Mouse (Mus musculus) hindbrain, embryonic 16.5 days (tissue): ENCODE measurements around the gene Cnppd1. TPM values are rescaled to one million over a fixed set of nuclear protein-coding genes. Genes with fewer than 3 reads are reported as not detected.
A peak's percentile ranks its signal among the peaks of the same experiment; 100 is the strongest.

Source experiments
- ATAC-seq: fragments of 200-750 bp; cut with Nextera tagmentation; 2 replicates; pipeline ENCODE4 v1.8.0; 2017; ENCODE audit warnings: moderate TSS enrichment, moderate library complexity
- H3K27ac ChIP-seq: fragments of 300-500 bp; sonication (generic); 2 replicates; pipeline ENCODE4 v1.5.1; 2014; ENCODE audit warnings: low read depth, mild to moderate bottlenecking, control low read depth, low read length, moderate library complexity
- H3K27me3 ChIP-seq: fragments of 300-500 bp; sonication (generic); replicated peaks from 2 replicates; pipeline ENCODE4 v1.6.1; 2014; ENCODE audit warnings: low read length; ENCODE audit not compliant: control insufficient read depth, insufficient read depth
- H3K36me3 ChIP-seq: fragments of 300-500 bp; sonication (generic); 2 replicates; pipeline ENCODE4 v1.6.1; 2014; ENCODE audit warnings: mild to moderate bottlenecking, low read length, moderate library complexity, mixed read lengths; ENCODE audit not compliant: control insufficient read depth, insufficient read depth
- H3K4me1 ChIP-seq: fragments of 300-500 bp; sonication (generic); 2 replicates; pipeline ENCODE4 v1.6.1; 2014; ENCODE audit warnings: low read depth, low read length; ENCODE audit not compliant: control insufficient read depth, insufficient read depth
- H3K4me2 ChIP-seq: fragments of 300-500 bp; sonication (generic); 2 replicates; pipeline ENCODE4 v1.6.1; 2014; ENCODE audit warnings: mild to moderate bottlenecking, low read length, control low read depth, moderate library complexity
- H3K4me3 ChIP-seq: fragments of 300-500 bp; sonication (generic); 2 replicates; pipeline ENCODE4 v1.5.1; 2014; ENCODE audit warnings: mild to moderate bottlenecking, low read length, control low read depth, moderate library complexity
- H3K9ac ChIP-seq: fragments of 300-500 bp; sonication (generic); 2 replicates; pipeline ENCODE4 v1.6.1; 2014; ENCODE audit warnings: low read depth, mild to moderate bottlenecking, control low read depth, low read length, moderate library complexity
- H3K9me3 ChIP-seq: fragments of 300-500 bp; sonication (generic); 2 replicates; pipeline ENCODE4 v1.6.1; 2014; ENCODE audit warnings: mild to moderate bottlenecking, low read length, moderate library complexity; ENCODE audit not compliant: control insufficient read depth
- WGBS: fragments of 180-500 bp; shearing (Covaris S2); extraction: QIAGEN DNeasy Blood & Tissue Kit; methylation state at CpG from one replicate; pipeline ENCODE4 v1.1.7; 2014; 5-methylcytosine and 5-hydroxymethylcytosine counted together
- polyA plus RNA-seq: library from polyadenylated mRNA; unstranded; fragments of >200 nt; fragmentation: Nextera tagmentation; extraction: Ambion mirVana; gene quantifications from 2 replicates; pipeline ENCODE4 v1.2.1, GENCODE M21; 2015

The Cnppd1 gene
- polyA plus RNA-seq = 42.3 and 51.7 TPM in 2 replicates

DNA sequence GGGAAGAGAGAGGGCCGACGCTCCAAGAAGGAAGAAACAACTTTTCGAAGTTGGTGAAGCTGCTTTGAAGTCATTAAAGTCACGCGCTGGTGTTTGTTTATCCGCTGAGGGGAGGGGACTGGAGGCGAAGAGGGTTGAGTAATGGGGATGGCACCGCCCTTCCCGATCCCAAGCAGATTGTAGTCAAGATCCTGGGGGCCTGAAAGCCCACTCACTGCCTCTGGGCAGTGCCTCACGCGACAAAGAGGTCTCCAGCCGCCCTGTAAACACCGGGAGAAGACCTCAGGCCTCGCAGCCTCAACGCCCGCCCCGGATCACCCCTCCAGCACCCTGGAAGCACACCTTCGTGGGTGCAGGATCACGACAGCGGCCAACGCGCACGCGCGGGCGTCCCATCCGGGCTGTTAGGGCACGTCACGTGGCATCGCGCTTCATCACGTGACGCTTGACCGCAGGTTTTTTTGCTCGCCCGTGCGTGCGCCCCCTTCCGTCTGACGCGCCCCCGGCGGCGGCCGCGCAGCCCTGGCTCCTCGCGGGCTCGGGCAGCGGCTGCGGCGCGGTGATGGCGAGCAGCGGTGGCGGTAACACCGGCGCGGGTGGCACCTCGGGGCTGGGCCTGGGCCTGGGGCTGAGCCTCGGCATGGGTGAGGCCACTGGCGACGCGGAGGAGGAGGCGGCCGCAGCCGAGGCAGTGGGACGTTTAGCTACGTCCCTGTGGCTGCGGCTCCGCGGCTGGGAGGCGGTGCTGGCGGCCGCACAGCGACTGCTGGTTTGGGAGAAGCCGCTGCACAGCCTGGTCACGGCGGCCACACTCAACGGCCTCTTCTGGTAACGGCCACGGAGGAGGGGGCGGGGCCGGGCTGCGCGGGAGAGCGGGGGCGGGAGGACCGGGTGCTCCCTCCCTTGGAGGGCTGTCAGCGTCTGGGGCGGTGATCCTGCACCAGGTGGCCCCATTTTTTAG, at the start of gene Cnppd1, which contains the start of gene Retreg2:
Gene Cnppd1 (minus strand): TSS at position 411 of the 961 bp plus-strand sequence.
Gene Retreg2 (plus strand): TSS at position 478 of the 961 bp plus-strand sequence.
- Histone ChIP-seq H3K9ac (peak within 1 kb of the TSS; percentile 98), H3K36me3 (peaks cover 37% of the 10 kb centered on the region), H3K4me2 (peak within 1 kb of the TSS; percentile 92), H3K27me3 (no peaks in the 10 kb centered on the region), H3K27ac (peak within 1 kb of the TSS; percentile 99), H3K4me3 (peak within 1 kb of the TSS; percentile 95), H3K4me1 (peaks cover 26% of the 10 kb centered on the region), H3K9me3 (no peaks in the 10 kb centered on the region)
- ATAC-seq = peak; percentile 92
- under 1% methylated on average over 87 of the region's 91 CpGs for WGBS

GRCm38 (mm10) chr1:75191622-75192402, 49.3 kb upstream of the Cnppd1 start, which contains the start of the genes Ankzf1 and Atg9a:
Gene Ankzf1 (plus strand): TSS chr1:75192151.
Gene Atg9a (minus strand): TSS chr1:75192196.
- Histone ChIP-seq H3K4me2 (peak within 1 kb of the TSS; percentile 98), H3K9ac (peak within 1 kb of the TSS; percentile 96), H3K36me3 (peaks cover 18% of the 10 kb centered on the region), H3K27ac (peak within 1 kb of the TSS; percentile 98), H3K4me1 (peaks cover 19% of the 10 kb centered on the region), H3K27me3 (no peaks in the 10 kb centered on the region), H3K4me3 (peak within 1 kb of the TSS; percentile 85), H3K9me3 (no peaks in the 10 kb centered on the region)
- peak; percentile 100 for ATAC-seq
- under 1% methylated on average over 39 of the region's 56 CpGs for WGBS

GRCm38 (mm10) chr1:75191258-75191621, 48.7 kb upstream of the Cnppd1 start:
- Histone ChIP-seq H3K9me3 (no peaks in the 10 kb centered on the region), H3K27me3 (no peaks in the 10 kb centered on the region), H3K4me3 (peak overlapping the region; percentile 85), H3K4me2 (peak overlapping the region; percentile 80), H3K27ac (peak overlapping the region; percentile 98), H3K4me1 (peaks cover 19% of the 10 kb centered on the region), H3K9ac (peak overlapping the region; percentile 96), H3K36me3 (peaks cover 22% of the 10 kb centered on the region)
- 39% methylated on average over 5 of the region's 5 CpGs for WGBS
- ATAC-seq = no peak

GRCm38 (mm10) chr1:75190577-75190976, 48.1 kb upstream of the Cnppd1 start:
- no peak for ATAC-seq
- no peak overlapping the region for H3K4me3 ChIP-seq
- no peak overlapping the region for H3K27ac ChIP-seq
- no peak overlapping the region; the same call in 1 of the 2 replicates for H3K9ac ChIP-seq
- peaks cover 23% of the 10 kb centered on the region for H3K36me3 ChIP-seq
- H3K4me2 ChIP-seq = peak overlapping the region; percentile 80
- peaks cover 19% of the 10 kb centered on the region for H3K4me1 ChIP-seq
- H3K27me3 ChIP-seq = no peaks in the 10 kb centered on the region
- WGBS = 74% methylated on average over 2 of the region's 2 CpGs
- no peaks in the 10 kb centered on the region for H3K9me3 ChIP-seq

DNA sequence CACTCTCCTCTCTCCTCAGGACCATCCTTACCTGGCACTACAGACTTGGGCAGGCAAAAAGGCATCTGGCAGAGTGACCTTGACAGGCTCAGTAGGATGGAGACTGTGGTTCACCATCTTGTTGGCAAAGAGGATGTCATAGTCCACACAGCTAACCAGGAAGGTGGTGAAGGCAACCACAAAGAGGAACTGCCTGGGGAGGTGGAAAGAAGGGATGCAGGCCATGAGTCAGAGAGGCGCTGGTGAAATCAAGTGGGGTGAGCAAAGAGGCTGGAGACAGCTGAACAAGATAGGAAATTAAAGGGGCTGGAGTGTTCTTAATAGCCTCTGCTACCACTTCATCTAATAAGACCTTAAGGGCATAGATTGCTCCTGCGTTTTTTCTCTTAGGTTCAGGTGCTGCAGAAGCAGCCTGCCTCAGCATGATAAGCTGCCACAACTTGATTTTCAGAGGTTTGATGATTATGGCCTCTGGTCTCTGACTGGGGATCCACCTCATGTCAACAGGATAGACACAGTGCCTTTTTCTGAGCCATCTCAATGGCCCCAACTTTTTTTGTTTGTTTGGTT, 45.5 kb upstream of the Cnppd1 start:
- 89% methylated on average over 2 of the region's 2 CpGs for WGBS
- peaks cover 33% of the 10 kb centered on the region for H3K36me3 ChIP-seq
- no peak overlapping the region for H3K27ac ChIP-seq

GRCm38 (mm10) chr1:75187126-75187525, 44.6 kb upstream of the Cnppd1 start:
- no peak for ATAC-seq
- Histone ChIP-seq H3K4me3 (no peak overlapping the region), H3K27ac (no peak overlapping the region), H3K36me3 (peaks cover 40% of the 10 kb centered on the region), H3K9ac (no peak overlapping the region), H3K27me3 (no peaks in the 10 kb centered on the region), H3K4me1 (peaks cover 12% of the 10 kb centered on the region), H3K9me3 (no peaks in the 10 kb centered on the region), H3K4me2 (no peak overlapping the region)

More for the DNA sequence above, 45.5 kb upstream of the Cnppd1 start:
- Histone ChIP-seq H3K4me2 (no peak overlapping the region), H3K4me3 (no peak overlapping the region), H3K9me3 (no peaks in the 10 kb centered on the region), H3K9ac (no peak overlapping the region), H3K4me1 (peaks cover 15% of the 10 kb centered on the region), H3K27me3 (no peaks in the 10 kb centered on the region)
- ATAC-seq = no peak

DNA sequence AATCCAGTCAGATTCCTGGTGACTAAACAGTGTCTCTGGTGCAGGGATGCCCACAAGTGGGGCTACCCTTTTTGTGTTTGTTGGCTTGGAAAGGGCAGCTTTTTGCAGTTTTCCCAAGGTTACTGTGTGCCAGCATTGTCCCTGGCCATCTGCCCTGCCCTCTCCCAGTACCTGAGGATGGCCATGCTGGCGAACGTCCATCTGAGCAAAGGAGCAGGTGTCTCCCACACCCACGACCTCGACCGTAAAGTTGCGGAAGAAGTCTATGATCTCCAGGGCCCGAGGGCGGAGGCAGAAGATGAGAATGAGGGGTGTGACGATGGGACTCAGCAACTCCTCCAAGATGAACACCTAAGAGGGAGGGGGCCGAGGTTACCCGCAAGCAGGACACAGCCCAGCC, 43.0 kb upstream of the Cnppd1 start:
- Histone ChIP-seq H3K27me3 (no peaks in the 10 kb centered on the region), H3K9ac (no peak overlapping the region), H3K9me3 (no peaks in the 10 kb centered on the region), H3K27ac (no peak overlapping the region), H3K36me3 (peaks cover 48% of the 10 kb centered on the region), H3K4me2 (no peak overlapping the region), H3K4me1 (peaks cover 8% of the 10 kb centered on the region), H3K4me3 (no peak overlapping the region)
- ATAC-seq = no peak
- WGBS = 89% methylated on average over 11 of the region's 11 CpGs

GRCm38 (mm10) chr1:75182160-75182559, 39.6 kb upstream of the Cnppd1 start:
- Histone ChIP-seq H3K4me2 (no peak overlapping the region), H3K4me1 (peaks cover 22% of the 10 kb centered on the region), H3K9ac (no peak overlapping the region), H3K9me3 (no peaks in the 10 kb centered on the region), H3K36me3 (peaks cover 44% of the 10 kb centered on the region), H3K27me3 (no peaks in the 10 kb centered on the region), H3K27ac (no peak overlapping the region), H3K4me3 (no peak overlapping the region)
- no peak for ATAC-seq
- WGBS = 76% methylated on average over 4 of the region's 4 CpGs
